Mouse (Mus musculus): ENCODE results near the gene Ipo11. TPM values are rescaled to one million over a fixed set of nuclear protein-coding genes. Genes with fewer than 3 reads are reported as not detected.
"Not testable (repeated sequence)": the region's sequence is repeated elsewhere in the genome, so short reads cannot be mapped to it uniquely, and the experiment has no call there.

Ipo11 gene
- polyA plus RNA-seq, 1 experiment, result 19.2 TPM

DNA sequence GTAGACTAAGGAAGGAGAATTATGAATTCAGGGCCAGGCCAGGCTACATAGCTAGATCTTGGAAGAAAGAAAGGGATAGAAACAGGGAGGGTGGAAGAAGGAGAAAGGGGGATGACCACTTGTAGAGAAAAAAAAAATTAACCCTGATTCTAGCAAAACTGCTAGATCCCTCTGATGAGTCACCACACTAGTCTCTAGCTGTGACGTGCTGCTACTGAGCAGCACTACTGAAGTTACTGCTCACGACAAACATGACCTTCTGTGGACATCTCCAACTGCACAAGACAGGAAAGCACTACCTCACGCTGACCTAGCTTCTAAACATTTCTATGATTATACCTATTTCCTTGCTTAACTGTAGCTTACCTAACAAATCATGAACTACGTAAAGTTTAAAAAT is 8.5 kb downstream of the Ipo11 start:
- Histone ChIP-seq H3K4me3 (ENCODE audit: insufficient read depth, low read depth, low read length) (no peak overlapping the region), H3K27ac (replicated peaks; ENCODE audit: low read depth, low read length) (no peak overlapping the region), H3K4me1 (ENCODE audit: control insufficient read depth, insufficient read depth, insufficient read length, low read length) (no peaks in the 10 kb centered on the region; the same call in 1 of the 2 replicates)

DNA sequence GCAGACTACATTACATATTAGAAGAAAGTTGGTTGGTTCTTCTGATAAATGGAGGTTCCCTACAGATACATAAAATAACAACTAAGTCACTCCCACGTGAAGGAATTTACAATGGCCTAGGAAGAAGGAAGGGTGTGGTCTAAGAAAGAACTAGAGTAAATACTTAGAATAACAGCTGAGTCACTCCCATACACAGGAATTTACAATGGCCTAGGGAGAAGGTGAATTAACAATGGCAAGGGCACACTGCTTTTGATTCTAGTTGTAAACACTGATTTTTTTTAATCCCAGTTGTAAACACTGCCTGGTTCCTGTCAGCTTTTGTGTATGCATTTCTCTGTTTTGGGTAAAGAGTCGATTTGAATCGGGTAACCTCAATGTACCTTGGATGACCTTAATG is 10.8 kb downstream of the Ipo11 start:
- not testable (repeated sequence) for H3K4me3 ChIP-seq (ENCODE audit: insufficient read depth, low read depth, low read length); H3K4me1 ChIP-seq (ENCODE audit: control insufficient read depth, insufficient read depth, insufficient read length, low read length); H3K27ac ChIP-seq (replicated peaks; ENCODE audit: low read depth, low read length)

DNA sequence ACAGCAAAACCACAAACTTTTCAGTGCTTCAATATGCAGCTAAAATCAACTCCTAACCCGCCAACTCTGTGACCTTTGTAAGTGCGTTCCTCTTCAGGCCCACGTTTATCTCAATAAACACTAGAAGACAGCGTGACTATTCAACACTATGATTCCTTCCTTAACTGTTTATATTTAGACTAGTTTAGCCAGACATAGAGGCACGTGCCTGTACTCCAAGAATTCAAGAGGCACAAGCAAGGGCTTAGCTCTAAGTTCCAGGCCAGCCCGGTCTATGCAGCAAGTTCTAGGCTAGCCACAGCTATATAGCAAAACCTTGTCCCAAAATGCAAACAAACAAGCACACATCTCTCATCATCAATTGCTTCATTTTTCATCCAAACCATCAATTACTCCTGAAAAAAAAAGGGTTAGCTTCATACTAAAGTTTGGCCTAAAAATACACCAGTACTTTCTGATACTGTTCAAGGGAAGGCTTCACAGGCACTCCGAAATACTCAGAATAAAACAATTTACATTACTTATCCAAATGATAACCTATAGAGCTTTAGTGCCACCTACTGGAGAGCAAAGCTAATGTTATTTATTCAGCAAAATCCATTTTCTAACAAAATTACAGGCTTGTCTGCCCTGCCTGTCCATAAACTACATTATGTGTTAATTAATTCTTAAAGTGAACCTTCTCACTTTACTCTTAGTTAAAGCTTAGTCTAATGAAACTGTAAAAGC is 18.3 kb downstream of the Ipo11 start:
- H3K4me1 ChIP-seq (ENCODE audit: control insufficient read depth, insufficient read depth, insufficient read length, low read length), result no peaks in the 10 kb centered on the region
- H3K27ac ChIP-seq (replicated peaks; ENCODE audit: low read depth, low read length), result no peak overlapping the region
- no peak overlapping the region for H3K4me3 ChIP-seq (ENCODE audit: insufficient read depth, low read depth, low read length)

DNA sequence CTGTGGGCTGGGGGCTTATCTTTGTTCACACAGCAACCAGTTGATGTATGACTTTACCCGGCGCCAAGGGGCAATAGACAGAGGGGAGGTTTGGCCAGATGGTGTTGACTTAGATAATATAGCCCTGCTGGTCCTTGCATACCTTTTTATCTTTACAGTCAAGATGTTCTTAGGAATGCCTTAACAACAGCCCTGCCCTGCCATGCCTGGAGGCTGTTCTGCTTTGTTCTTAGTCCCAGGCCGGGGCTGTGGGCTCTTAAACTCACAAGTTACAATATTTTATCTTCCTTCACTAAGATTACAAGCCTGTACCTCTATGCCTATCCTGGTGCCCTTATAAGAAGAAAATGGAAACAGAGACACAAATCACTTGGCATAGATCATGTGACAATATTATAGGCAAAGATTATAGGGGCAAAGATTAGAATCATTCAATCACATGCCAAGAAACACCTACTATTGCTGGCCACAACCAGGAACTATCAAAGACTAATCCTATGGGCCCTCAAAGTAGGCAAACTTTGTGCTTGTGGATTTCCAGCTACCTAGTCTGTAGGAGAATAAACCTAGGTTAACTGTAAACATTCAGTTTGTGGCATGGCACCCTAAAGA is 23.5 kb downstream of the Ipo11 start:
- no peaks in the 10 kb centered on the region for H3K4me1 ChIP-seq (ENCODE audit: control insufficient read depth, insufficient read depth, insufficient read length, low read length)
- no peak overlapping the region for H3K27ac ChIP-seq (replicated peaks; ENCODE audit: low read depth, low read length)
- H3K4me3 ChIP-seq (ENCODE audit: insufficient read depth, low read depth, low read length), result no peak overlapping the region

DNA sequence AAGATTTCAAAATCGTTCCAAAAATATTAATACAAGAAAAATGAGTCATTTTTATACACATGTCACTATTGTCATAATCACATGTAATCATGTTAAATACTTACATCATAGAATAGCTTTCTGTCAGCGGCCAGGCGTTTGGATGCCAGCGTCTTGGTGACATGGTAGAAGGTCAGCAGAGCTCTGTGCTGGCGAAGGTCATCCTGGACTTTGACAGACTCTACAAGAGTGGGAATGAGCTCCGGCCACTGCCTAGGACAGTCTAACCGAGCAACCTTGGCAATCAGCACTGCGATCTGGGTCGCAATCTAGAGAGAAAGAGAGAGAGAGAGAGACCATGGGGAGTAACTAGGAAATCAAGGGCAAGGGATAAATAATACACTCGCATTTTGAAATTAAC is 26.7 kb downstream of the Ipo11 start:
- Histone ChIP-seq H3K4me1 (ENCODE audit: control insufficient read depth, insufficient read depth, insufficient read length, low read length) (no peaks in the 10 kb centered on the region), H3K4me3 (ENCODE audit: insufficient read depth, low read depth, low read length) (no peak overlapping the region), H3K27ac (replicated peaks; ENCODE audit: low read depth, low read length) (no peak overlapping the region)

DNA sequence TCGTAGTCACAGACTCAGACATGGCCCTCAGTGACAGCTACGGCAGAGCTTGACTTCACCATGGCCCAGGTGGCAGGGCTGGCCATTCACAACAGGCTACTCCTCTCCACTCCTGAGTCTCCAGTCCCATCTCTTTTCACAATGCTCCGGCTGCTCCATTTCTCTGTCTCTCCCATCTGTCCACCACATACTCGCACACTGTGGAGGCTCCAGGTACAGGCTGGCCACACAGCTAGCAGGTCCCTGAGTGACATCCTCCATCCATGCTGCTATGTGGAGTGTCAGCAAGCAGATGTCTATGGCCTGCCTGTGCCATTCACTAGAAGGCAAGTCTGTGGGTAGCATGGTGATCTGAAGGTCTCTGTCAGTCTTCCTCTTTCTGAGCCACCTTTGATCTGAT is 29.5 kb downstream of the Ipo11 start:
- Histone ChIP-seq H3K27ac (replicated peaks; ENCODE audit: low read depth, low read length) (no peak overlapping the region), H3K4me3 (ENCODE audit: insufficient read depth, low read depth, low read length) (no peak overlapping the region), H3K4me1 (ENCODE audit: control insufficient read depth, insufficient read depth, insufficient read length, low read length) (no peaks in the 10 kb centered on the region)

DNA sequence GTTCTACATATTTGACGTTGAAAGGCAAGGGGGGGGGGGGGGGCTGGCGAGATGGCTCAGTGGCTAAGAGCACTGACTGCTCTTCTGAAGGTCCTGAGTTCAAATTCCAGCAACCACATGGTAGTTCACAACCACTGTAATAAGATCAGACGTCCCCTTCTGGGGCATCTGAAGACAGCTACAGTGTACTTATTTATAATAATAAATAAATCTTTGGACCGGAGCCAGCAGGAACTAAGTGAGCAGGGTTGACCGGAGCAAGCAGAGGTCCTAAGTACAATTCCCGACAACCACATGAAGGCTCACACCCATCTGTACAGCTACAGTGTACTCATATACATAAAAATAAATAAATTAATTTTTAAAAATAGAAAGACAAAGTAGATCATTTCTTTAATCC is 31.6 kb downstream of the Ipo11 start:
- not testable (repeated sequence) for H3K4me1 ChIP-seq (ENCODE audit: control insufficient read depth, insufficient read depth, insufficient read length, low read length); H3K27ac ChIP-seq (replicated peaks; ENCODE audit: low read depth, low read length); H3K4me3 ChIP-seq (ENCODE audit: insufficient read depth, low read depth, low read length)

DNA sequence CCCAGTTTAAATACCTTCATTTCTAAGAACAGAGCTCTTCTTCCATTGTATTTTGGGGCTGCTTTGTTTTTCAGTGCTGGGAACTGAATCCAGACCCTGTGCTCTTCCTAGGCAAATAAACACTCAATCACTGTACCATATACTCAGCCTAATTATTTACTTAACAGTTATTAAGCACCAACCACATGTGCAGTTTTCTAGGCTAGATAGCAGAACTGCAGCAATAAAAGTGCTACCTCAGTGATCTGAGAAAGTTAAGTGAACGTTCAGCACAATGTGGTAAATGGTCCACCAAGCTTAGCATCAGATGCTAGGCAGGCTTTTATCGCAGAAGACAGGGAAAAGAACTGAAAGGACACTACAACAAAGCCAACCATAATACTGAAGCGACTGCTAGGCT is 32.1 kb downstream of the Ipo11 start:
- H3K4me3 ChIP-seq (ENCODE audit: insufficient read depth, low read depth, low read length), result no peak overlapping the region
- H3K27ac ChIP-seq (replicated peaks; ENCODE audit: low read depth, low read length), result no peak overlapping the region
- no peaks in the 10 kb centered on the region for H3K4me1 ChIP-seq (ENCODE audit: control insufficient read depth, insufficient read depth, insufficient read length, low read length)

DNA sequence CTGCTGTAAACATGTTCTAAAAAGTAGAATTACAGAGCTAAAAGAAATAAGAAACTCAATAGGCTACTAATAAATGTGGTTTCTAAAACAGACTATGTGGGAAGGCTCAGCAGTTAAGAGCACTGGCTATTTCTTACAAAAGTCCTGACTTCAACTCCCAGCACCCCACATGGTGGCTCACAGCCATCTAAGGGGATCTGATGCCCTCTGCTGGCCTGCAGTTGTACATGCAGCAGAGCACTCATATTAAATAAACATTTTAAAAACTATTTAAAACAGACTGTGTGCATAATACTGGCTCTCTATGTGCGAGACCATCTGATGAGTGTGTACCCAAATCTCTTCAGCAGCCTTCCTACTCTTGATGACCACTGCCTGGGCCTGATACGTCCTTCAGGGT is 42.5 kb downstream of the Ipo11 start:
- Histone ChIP-seq H3K4me3 (ENCODE audit: insufficient read depth, low read depth, low read length) (no peak overlapping the region), H3K27ac (replicated peaks; ENCODE audit: low read depth, low read length) (no peak overlapping the region), H3K4me1 (ENCODE audit: control insufficient read depth, insufficient read depth, insufficient read length, low read length) (no peaks in the 10 kb centered on the region)

DNA sequence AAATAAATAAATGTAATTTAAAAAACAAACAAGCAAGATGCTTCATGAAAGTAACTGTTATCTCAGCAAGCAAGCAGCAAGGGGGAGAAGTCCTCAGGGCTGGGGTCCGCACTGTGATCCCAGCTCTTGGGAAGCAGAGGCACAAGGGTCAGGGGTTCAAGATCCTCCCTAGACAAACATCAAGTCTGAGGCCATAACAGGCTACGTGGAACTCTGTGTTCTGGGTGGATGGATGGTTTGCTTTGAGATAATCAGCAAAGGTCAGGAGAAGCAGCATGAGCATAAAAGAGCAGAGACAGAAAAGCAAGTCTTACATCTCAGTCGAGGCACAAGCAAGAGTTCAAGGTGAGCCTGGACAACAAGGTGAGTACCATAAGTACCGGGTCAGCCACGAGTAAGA is 43.1 kb downstream of the Ipo11 start:
- H3K27ac ChIP-seq (replicated peaks; ENCODE audit: low read depth, low read length), result no peak overlapping the region

DNA sequence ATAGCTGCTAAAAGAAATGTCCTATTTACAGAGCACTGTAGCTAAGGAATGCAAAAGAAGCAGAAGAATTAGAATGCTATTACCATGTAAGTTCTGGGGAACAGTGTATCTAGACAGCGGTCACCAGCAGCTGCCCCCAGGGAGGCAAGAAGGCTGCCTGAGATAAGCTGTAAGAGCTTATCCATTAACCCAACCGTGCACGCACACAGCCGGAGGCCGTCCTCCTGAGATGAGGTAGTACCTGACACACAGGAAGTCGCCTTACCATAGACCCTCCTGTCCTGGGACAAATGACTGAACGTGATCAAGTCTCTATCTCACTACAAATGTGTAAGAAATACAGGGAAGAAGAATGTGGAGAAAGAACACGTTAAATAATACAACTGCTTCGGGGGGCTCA is 43.6 kb downstream of the Ipo11 start:
- H3K4me1 ChIP-seq (ENCODE audit: control insufficient read depth, insufficient read depth, insufficient read length, low read length), result no peaks in the 10 kb centered on the region
- H3K27ac ChIP-seq (replicated peaks; ENCODE audit: low read depth, low read length), result no peak overlapping the region
- no peak overlapping the region for H3K4me3 ChIP-seq (ENCODE audit: insufficient read depth, low read depth, low read length)

More for the DNA sequence above, 43.1 kb downstream of the Ipo11 start:
- H3K4me3 ChIP-seq (ENCODE audit: insufficient read depth, low read depth, low read length), result no peak overlapping the region
- no peaks in the 10 kb centered on the region for H3K4me1 ChIP-seq (ENCODE audit: control insufficient read depth, insufficient read depth, insufficient read length, low read length)

DNA sequence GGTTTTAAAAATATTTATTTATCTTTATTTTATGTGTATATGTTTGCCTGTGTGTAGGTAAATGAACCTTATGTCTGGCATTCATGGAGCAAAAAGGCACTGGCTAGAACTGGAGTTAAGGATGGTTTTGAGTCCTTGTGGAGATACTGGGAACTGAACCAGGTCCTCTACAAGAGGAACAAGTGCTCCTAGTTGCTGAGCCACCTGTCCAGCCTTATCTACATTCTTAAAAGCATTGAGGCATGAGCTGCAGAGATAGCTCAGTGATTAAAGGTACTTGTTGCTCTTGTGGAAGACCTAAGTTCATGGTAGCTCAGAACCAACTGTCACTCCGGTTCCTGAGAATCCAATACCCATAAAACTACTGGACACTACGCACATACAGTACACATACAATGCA is 49.4 kb downstream of the Ipo11 start:
- H3K4me1 ChIP-seq (ENCODE audit: control insufficient read depth, insufficient read depth, insufficient read length, low read length), result no peaks in the 10 kb centered on the region
- no peak overlapping the region for H3K27ac ChIP-seq (replicated peaks; ENCODE audit: low read depth, low read length)
- H3K4me3 ChIP-seq (ENCODE audit: insufficient read depth, low read depth, low read length), result no peak overlapping the region

DNA sequence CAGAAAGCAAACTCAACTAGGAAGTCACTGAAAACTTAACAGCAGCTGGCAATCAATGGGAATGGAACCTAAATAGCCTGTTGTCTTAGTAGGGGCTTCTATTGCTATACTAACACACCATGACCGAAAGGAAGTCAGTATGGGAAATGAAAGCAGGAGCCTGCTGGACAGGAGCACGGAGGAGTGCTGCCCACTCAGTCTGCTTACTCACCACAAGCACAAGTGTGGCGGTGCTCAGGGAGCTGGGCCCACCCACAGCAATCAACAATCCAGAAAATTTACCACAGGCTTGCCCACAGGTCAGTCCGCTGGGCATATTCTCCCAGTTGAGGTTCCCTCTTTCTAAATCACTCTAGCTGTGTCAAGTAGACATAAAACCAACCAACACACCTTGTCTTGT is 52.5 kb downstream of the Ipo11 start:
- H3K27ac ChIP-seq (replicated peaks; ENCODE audit: low read depth, low read length), result no peak overlapping the region
- no peaks in the 10 kb centered on the region for H3K4me1 ChIP-seq (ENCODE audit: control insufficient read depth, insufficient read depth, insufficient read length, low read length)
- no peak overlapping the region for H3K4me3 ChIP-seq (ENCODE audit: insufficient read depth, low read depth, low read length)

DNA sequence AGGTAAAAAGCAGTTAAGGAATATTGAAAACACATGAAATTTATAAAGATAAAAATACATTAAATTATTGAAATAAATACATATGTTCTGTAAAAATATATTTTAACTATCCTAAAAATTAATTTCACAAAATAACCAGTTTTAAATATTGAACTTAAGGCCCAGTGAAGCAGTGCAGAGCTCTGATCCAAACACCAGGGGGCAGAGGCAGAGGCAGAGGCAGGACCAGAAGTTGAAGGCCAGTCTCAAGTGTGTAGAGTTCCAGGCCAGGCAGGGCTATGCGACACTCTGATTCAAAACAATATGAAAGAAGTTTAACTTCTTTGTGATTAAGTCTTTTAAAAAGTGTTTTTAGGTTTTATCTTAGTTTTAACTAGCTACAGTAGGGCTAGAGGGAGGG is 60.5 kb downstream of the Ipo11 start:
- Histone ChIP-seq H3K4me3 (ENCODE audit: insufficient read depth, low read depth, low read length) (no peak overlapping the region), H3K27ac (replicated peaks; ENCODE audit: low read depth, low read length) (no peak overlapping the region), H3K4me1 (ENCODE audit: control insufficient read depth, insufficient read depth, insufficient read length, low read length) (no peaks in the 10 kb centered on the region)

DNA sequence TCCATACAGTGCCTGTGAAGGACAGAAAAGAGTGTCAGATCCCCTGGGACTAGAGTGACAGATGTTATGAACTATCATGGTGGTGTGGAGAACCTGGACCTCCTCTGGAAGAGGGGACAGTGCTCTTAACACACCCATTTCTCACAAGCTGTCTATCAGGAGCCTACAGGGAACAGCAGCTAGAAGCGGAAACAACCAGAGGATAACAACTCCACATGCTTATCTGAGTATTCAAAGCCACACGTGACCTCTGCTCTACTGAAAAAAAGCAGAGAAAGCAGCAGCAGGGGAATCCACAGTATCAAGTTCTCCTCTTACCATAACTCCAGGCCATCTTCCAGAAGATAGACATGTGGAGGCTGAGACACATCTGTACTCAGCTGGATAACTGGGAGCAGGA is 71.2 kb downstream of the Ipo11 start:
- H3K4me3 ChIP-seq (ENCODE audit: insufficient read depth, low read depth, low read length), result no peak overlapping the region
- no peaks in the 10 kb centered on the region for H3K4me1 ChIP-seq (ENCODE audit: control insufficient read depth, insufficient read depth, insufficient read length, low read length)
- H3K27ac ChIP-seq (replicated peaks; ENCODE audit: low read depth, low read length), result no peak overlapping the region

DNA sequence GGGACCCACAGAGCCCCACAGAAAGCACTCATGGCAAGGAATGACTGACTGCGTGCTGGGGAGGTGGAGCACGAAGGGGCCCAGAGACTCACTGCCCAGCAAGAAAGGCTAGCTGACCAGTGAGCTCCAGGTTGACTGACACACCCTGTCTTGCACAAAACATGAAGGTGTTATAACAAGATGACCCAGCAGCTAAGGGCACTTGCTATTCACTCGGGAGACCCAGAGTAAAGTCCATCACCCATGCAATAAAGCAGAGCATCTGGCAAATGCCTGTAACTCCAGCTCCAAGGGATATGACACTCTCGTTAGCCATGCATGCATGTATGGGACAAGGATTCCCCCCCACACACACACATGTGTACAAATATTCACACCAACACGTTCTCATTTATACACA is 78.0 kb downstream of the Ipo11 start:
- H3K4me3 ChIP-seq (ENCODE audit: insufficient read depth, low read depth, low read length), result no peak overlapping the region
- H3K27ac ChIP-seq (replicated peaks; ENCODE audit: low read depth, low read length), result no peak overlapping the region
- no peaks in the 10 kb centered on the region for H3K4me1 ChIP-seq (ENCODE audit: control insufficient read depth, insufficient read depth, insufficient read length, low read length)

Data from brown adipose tissue, adult 24 weeks (tissue).